Mouse (Mus musculus) telencephalon, adult 2 months (tissue): ENCODE results near the gene Dstyk.

Experiments
- DNase-seq: peaks from one replicate; pipeline ENCODE4 v3.0.0-alpha.2; 2011; ENCODE audit warnings: low read depth, low spot score

Gene Dstyk

DNA sequence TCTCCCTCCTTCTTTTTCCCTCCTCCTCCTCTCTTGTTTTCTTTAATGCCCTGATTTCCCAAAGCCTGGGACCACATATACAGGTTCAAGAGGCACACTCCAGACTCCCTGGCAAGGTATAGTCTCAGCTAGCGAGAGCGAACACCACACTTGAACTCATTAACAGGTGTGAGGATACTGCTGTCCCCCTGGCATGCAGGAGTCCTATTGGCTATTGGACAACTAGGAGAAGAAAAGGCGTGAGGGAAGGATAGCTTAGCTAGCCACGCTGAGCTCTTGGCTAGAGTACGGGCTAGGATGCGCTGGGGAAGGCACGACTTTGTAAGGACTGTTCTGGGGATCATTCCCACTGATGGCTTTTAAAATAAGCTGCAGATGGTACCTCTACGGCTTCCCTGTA is 94.8 kb downstream of the Dstyk start:
- no peak for DNase-seq

DNA sequence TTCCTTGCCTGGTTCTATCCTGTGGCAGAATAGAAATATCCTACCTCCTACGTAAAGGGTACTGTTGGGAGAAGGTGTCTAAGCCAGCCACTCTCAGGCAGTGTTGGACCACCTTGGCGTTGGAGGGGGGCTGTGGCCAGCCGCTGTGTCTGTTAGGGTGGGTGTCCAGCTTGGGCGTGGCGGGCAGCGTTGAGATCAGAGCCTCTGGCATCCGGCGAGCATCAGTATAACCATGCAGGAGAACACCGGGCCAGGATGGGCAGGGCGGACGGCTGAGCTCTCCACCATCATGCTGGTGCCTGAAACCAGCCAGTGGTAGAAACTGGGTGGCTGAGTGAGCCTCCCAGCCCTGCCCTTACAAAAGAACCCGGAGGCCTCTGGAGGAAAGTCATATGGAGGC is 98.0 kb downstream of the Dstyk start:
- no peak for DNase-seq
